Mouse (Mus musculus) naive thymus-derived CD4-positive, alpha-beta T cell, adult 2 months (primary cell): ENCODE data around the gene Rtp2.

Experiments used
- DNase-seq: peaks from one replicate; pipeline ENCODE4 v3.0.0-alpha.2; 2011; ENCODE audit warnings: low read depth

The Rtp2 gene

GRCm38 (mm10) chr16:23932294-23932693 is at the start of gene Rtp2:
Rtp2 (minus strand) TSS chr16:23932394.
- no peak for DNase-seq

GRCm38 (mm10) chr16:23980991-23981720 is 49.0 kb upstream of the Rtp2 start:
- peak; percentile 18 for DNase-seq

- DNase-seq = no peak
Measured at GRCm38 (mm10) chr16:23980201-23980870, 48.1 kb upstream of the Rtp2 start.

GRCm38 (mm10) chr16:23979446-23979845 is 47.3 kb upstream of the Rtp2 start:
- DNase-seq = no peak

GRCm38 (mm10) chr16:23978495-23978894 is 46.3 kb upstream of the Rtp2 start:
- DNase-seq = no peak

- DNase-seq = no peak
Measured at GRCm38 (mm10) chr16:23977732-23978131, 45.5 kb upstream of the Rtp2 start.

- DNase-seq = no peak
Measured at GRCm38 (mm10) chr16:23976196-23976595, 44.0 kb upstream of the Rtp2 start.

- DNase-seq = no peak
Measured at GRCm38 (mm10) chr16:23973635-23974367, 41.6 kb upstream of the Rtp2 start.

GRCm38 (mm10) chr16:23972901-23973300 is 40.7 kb upstream of the Rtp2 start:
- DNase-seq = no peak

GRCm38 (mm10) chr16:23972126-23972740 is 40.0 kb upstream of the Rtp2 start:
- DNase-seq = no peak

GRCm38 (mm10) chr16:23969919-23970318 is 37.7 kb upstream of the Rtp2 start:
- no peak for DNase-seq

- DNase-seq = no peak
Measured at GRCm38 (mm10) chr16:23968888-23969287, 36.7 kb upstream of the Rtp2 start.

GRCm38 (mm10) chr16:23967301-23967700 is 35.1 kb upstream of the Rtp2 start:
- peak; percentile 54 for DNase-seq

- no peak for DNase-seq
Measured at GRCm38 (mm10) chr16:23966066-23966465, 33.9 kb upstream of the Rtp2 start.

GRCm38 (mm10) chr16:23964706-23965367 is 32.6 kb upstream of the Rtp2 start:
- no peak for DNase-seq

- DNase-seq = no peak
Measured at GRCm38 (mm10) chr16:23963896-23964668, 31.9 kb upstream of the Rtp2 start.

- peak; percentile 63 for DNase-seq
Measured at GRCm38 (mm10) chr16:23962401-23962800, 30.2 kb upstream of the Rtp2 start.

GRCm38 (mm10) chr16:23958938-23959337 is 26.7 kb upstream of the Rtp2 start:
- no peak for DNase-seq

- no peak for DNase-seq
Measured at GRCm38 (mm10) chr16:23953959-23954260, 21.7 kb upstream of the Rtp2 start.

GRCm38 (mm10) chr16:23953189-23953958 is 21.2 kb upstream of the Rtp2 start:
- DNase-seq = peak; percentile 72
